Mouse (Mus musculus) kidney, embryonic 16.5 days (tissue): ENCODE data around the gene Dpep2nb. TPM values are rescaled to one million over a fixed set of nuclear protein-coding genes. Genes with fewer than 3 reads are reported as not detected.
"Not testable (repeated sequence)": the region's sequence is repeated elsewhere in the genome, so short reads cannot be mapped to it uniquely, and the experiment has no call there.

Experiments
- ATAC-seq: fragments of 200-750 bp; cut with Nextera tagmentation; 2 replicates; pipeline ENCODE4 v1.8.0; 2017; ENCODE audit warnings: moderate TSS enrichment; ENCODE audit not compliant: low FRiP score, low TSS enrichment
- H3K27ac ChIP-seq: fragments of 300-500 bp; sonication (generic); 2 replicates; pipeline ENCODE4 v1.5.1; 2014; ENCODE audit warnings: low read length
- H3K27me3 ChIP-seq: fragments of 300-500 bp; sonication (generic); 2 replicates; pipeline ENCODE4 v1.6.1; 2014; ENCODE audit warnings: low read length, control low read depth, mixed read lengths; ENCODE audit not compliant: insufficient read depth
- H3K36me3 ChIP-seq: fragments of 300-500 bp; sonication (generic); 2 replicates; pipeline ENCODE4 v1.6.1; 2014; ENCODE audit warnings: low read length, control low read depth, mixed read lengths; ENCODE audit not compliant: insufficient read depth
- H3K4me1 ChIP-seq: fragments of 300-500 bp; sonication (generic); 2 replicates; pipeline ENCODE4 v1.6.1; 2014; ENCODE audit warnings: low read length, control low read depth, mixed read lengths; ENCODE audit not compliant: insufficient read depth
- H3K4me2 ChIP-seq: fragments of 300-500 bp; sonication (generic); replicated peaks from 2 replicates; pipeline ENCODE4 v1.6.1; 2014; ENCODE audit warnings: low read depth, low read length
- H3K4me3 ChIP-seq: fragments of 300-500 bp; sonication (generic); 2 replicates; pipeline ENCODE4 v1.5.1; 2014; ENCODE audit warnings: mild to moderate bottlenecking, low read length
- H3K9ac ChIP-seq: fragments of 300-500 bp; sonication (generic); replicated peaks from 2 replicates; pipeline ENCODE4 v1.6.1; 2014; ENCODE audit warnings: low read length
- H3K9me3 ChIP-seq: fragments of 300-500 bp; sonication (generic); 2 replicates; pipeline ENCODE4 v1.6.1; 2016; ENCODE audit warnings: low read length, control low read depth
- WGBS: fragments of 180-500 bp; shearing (Covaris S2); extraction: QIAGEN DNeasy Blood & Tissue Kit; methylation state at CpG from one replicate; pipeline ENCODE4 v1.1.7; 2014; 5-methylcytosine and 5-hydroxymethylcytosine counted together
- polyA plus RNA-seq: library from polyadenylated mRNA; unstranded; fragments of >200 nt; fragmentation: Nextera tagmentation; extraction: Ambion mirVana; gene quantifications from 2 replicates; pipeline ENCODE4 v1.2.1, GENCODE M21; 2015

Gene Dpep2nb
- polyA plus RNA-seq, 1 experiment from 2014 or later: not detected

DNA sequence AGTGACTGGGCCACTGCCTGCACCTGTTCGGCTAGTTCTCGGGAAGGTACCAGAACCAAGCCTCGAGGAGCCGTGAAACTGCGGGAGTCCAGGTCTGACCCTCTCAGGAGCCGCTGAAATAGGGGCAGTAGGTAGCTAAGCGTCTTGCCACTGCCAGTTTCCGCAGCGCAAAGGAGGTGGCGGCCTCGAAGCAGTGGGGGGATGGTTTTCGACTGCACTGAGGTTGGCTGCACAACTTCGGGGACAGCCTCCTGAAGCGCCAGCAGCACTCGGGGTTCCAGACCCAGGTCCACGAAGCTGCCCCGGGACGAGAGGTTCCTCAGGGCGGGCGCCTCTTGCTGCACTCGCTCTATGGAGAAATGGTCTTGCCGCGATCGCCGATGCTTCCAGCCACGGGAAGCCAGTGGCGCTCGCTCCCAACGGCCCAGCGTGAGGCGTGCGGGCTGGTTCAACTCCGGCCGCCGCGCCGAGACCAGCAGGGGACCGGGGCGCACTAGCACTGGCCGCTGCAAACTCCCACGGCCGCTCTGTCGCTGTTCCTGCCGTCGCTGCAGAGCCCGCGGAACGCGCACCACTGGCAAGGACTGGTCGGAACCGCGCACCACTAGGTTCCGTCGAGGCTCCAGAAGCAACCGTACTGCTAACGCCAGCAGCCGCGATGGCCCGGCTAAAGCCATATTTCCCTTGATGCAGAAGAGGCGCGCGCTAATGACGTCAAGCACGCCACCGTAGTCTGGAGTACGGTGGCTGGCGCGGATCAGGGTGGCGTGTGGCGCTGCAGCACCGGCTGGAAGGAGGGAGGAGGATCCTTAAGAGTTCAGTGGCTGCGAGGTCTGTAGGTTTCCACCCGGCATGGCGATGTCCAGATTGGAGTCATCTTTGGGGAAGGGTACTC, 5.2 kb upstream of the Dpep2nb start:
- Histone ChIP-seq H3K4me3 (peak overlapping the region; percentile 92), H3K4me1 (peaks cover 13% of the 10 kb centered on the region), H3K27me3 (no peaks in the 10 kb centered on the region), H3K9ac (peak overlapping the region; percentile 88), H3K36me3 (0 out of 2 replicates have a peak, but pooled peaks cover 4% of the 10 kb centered on the region), H3K27ac (peak overlapping the region; percentile 67; the same call in 1 of the 2 replicates), H3K4me2 (peak overlapping the region; percentile 98), H3K9me3 (no peaks in the 10 kb centered on the region)
- WGBS: under 1% methylated on average over 74 of the region's 74 CpGs
- peak; percentile 95 for ATAC-seq

DNA sequence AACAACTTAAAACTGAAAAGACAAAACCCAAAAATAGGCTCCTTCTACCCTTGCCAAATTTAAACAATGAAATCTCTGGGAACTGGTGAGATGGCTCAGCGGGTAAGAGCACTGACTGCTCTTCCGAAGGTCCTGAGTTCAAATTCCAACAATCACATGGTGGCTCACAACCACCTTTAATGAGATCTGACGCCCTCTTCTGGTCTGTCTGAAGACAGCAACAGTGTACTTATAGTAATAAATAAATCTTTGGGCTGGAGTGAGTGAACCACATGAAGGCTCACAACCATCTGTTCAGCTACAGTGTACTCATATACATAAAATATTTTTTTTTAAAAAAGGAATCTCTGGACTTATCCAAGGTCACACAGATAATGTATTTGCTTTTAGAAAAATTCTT, 2.1 kb upstream of the Dpep2nb start:
- not testable (repeated sequence) for H3K4me2 ChIP-seq, H3K27ac ChIP-seq, H3K36me3 ChIP-seq, H3K27me3 ChIP-seq, H3K4me3 ChIP-seq, H3K9ac ChIP-seq, H3K9me3 ChIP-seq, ATAC-seq
- 71% methylated on average over 3 of the region's 3 CpGs for WGBS
- H3K4me1 ChIP-seq: peaks cover 13% of the 10 kb centered on the region

DNA sequence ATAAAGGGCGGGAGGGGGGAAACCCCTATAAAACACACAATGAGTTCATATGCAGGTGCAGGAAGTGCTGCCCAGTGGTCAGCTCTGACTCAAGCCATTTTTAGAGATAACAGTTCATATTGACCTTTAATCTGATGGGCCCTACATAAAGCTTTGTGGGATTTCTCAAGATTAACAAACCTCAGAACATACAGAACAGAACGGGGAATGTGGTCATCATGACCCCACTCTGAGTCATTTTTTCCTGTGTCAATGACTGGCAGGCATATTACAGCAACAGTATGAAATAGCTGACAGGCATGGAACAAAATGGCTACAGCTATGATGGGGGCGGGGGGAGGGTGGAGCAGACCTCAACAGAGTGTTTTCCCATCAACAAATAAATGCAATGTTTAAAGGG, 1.4 kb upstream of the Dpep2nb start:
- 0 out of 2 replicates have a peak, but pooled peaks cover 4% of the 10 kb centered on the region for H3K36me3 ChIP-seq
- H3K27ac ChIP-seq: no peak overlapping the region
- no peak overlapping the region for H3K4me3 ChIP-seq
- no peak overlapping the region for H3K9ac ChIP-seq
- no peak for ATAC-seq
- peaks cover 13% of the 10 kb centered on the region for H3K4me1 ChIP-seq
- 81% methylated on average over 3 of the region's 3 CpGs for WGBS
- no peaks in the 10 kb centered on the region for H3K9me3 ChIP-seq
- no peaks in the 10 kb centered on the region for H3K27me3 ChIP-seq
- no peak overlapping the region for H3K4me2 ChIP-seq

DNA sequence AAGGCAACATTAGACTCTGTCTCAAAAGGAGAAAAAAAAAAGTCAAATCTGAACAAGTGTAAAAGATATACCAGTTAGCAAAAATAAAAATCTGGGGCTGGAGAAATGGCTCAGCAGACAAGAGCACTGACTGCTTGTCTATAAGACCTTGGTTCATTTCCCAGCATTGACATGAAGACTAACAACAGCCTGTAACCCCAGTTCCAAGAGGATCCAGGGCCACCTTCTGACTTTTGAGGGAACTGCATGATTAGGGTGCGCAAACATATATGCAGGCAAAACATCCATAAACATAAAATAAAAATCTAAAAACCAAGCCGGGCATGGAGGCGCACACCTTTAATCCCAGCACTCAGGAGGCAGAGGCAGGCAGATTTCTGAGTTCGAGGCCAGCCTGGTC, 638 bp upstream of the Dpep2nb start:
- no peak overlapping the region for H3K27ac ChIP-seq
- H3K9ac ChIP-seq: no peak overlapping the region
- H3K4me3 ChIP-seq: no peak overlapping the region
- no peak for ATAC-seq
- H3K9me3 ChIP-seq: no peaks in the 10 kb centered on the region
- WGBS: 89% methylated on average over 4 of the region's 4 CpGs
- peaks cover 10% of the 10 kb centered on the region for H3K4me1 ChIP-seq
- no peaks in the 10 kb centered on the region for H3K27me3 ChIP-seq
- no peak overlapping the region for H3K4me2 ChIP-seq
- H3K36me3 ChIP-seq: 0 out of 2 replicates have a peak, but pooled peaks cover 4% of the 10 kb centered on the region

DNA sequence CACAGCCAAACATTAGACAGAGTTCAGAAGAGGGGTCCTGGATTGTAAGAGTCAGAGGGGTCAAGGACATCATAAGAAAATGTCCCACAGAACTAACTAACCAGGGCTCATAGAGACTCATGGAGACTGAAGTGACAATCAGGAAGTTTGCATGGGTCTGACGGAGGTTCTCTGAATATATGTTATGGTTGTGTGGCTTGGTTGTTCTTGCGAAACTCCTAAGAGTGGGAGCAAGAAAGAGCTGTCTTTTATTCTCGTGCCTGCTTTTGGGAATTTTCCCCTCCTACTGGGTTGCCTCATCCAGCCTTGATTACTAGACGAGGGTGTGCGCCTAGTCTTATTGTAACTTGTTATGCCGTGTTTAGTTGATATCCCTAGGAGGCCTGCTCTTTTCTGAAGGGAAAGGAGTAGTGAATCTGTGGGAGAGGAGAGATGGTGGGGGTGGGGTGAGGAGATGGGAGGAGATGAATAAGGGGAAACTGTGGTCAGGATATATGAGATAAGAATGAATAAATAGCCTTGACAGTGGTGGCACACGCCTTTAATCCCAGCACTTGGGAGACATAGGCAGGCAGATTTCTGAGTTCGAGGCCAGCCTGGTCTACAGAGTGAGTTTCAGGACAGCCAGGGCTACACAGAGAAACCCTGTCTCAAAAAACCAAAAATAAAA, 1.1 kb downstream of the Dpep2nb start:
- no peak overlapping the region for H3K27ac ChIP-seq
- no peaks in the 10 kb centered on the region for H3K9me3 ChIP-seq
- no peaks in the 10 kb centered on the region for H3K27me3 ChIP-seq
- no peaks in the 10 kb centered on the region for H3K4me1 ChIP-seq
- WGBS: 80% methylated on average over 8 of the region's 8 CpGs
- no peak overlapping the region for H3K4me2 ChIP-seq
- H3K4me3 ChIP-seq: no peak overlapping the region
- H3K9ac ChIP-seq: no peak overlapping the region
- 0 out of 2 replicates have a peak, but pooled peaks cover 4% of the 10 kb centered on the region for H3K36me3 ChIP-seq
- ATAC-seq: no peak

DNA sequence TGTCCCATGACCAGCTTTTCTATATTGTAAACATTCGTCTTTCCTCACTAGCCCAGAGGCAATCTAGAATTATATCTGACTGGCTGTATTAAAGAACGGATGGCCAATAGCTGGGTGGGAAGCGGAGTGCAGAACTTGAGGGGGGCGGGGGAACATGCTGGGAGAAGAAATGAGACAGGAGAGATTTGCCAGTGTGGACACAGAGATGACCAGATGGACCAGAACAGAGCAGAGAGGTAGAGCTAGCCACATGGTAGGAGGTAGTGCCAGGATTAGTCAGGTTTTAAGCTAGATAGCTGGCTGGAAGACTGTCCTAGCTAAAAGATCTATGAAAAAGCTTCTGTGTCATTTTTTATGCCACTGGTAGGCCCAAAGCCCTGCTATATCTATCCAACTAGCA, 3.9 kb downstream of the Dpep2nb start:
- H3K4me2 ChIP-seq: no peak overlapping the region
- no peak overlapping the region for H3K4me3 ChIP-seq
- no peaks in the 10 kb centered on the region for H3K36me3 ChIP-seq
- ATAC-seq: no peak
- no peak overlapping the region for H3K27ac ChIP-seq
- 80% methylated on average over 4 of the region's 4 CpGs for WGBS
- no peaks in the 10 kb centered on the region for H3K9me3 ChIP-seq
- H3K27me3 ChIP-seq: no peaks in the 10 kb centered on the region
- no peaks in the 10 kb centered on the region for H3K4me1 ChIP-seq
- H3K9ac ChIP-seq: no peak overlapping the region

DNA sequence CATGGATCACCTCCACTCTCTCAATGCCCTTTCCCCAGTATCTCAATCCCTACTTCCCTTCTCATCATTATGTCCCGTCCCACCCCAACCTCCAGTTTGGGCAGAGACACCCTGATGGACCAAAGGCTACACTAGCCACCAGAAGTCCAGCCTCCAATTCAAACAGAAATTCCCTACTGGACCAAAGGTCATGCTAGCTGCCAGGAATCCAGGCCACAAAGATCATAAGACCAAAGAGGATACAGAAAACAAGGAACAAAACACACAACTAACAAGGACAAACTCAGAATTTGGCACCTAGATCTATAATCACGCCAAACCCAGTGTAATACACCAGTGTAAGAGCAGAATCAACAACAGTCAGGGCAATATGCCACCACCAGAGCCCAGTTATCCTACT, 6.8 kb downstream of the Dpep2nb start:
- H3K27me3 ChIP-seq: no peaks in the 10 kb centered on the region
- no peak overlapping the region for H3K9ac ChIP-seq
- no peaks in the 10 kb centered on the region for H3K4me1 ChIP-seq
- H3K9me3 ChIP-seq: no peaks in the 10 kb centered on the region
- no peak for ATAC-seq
- no peak overlapping the region for H3K4me3 ChIP-seq
- H3K4me2 ChIP-seq: no peak overlapping the region
- H3K36me3 ChIP-seq: no peaks in the 10 kb centered on the region
- WGBS: 88% methylated on average over 2 of the region's 2 CpGs
- no peak overlapping the region for H3K27ac ChIP-seq

DNA sequence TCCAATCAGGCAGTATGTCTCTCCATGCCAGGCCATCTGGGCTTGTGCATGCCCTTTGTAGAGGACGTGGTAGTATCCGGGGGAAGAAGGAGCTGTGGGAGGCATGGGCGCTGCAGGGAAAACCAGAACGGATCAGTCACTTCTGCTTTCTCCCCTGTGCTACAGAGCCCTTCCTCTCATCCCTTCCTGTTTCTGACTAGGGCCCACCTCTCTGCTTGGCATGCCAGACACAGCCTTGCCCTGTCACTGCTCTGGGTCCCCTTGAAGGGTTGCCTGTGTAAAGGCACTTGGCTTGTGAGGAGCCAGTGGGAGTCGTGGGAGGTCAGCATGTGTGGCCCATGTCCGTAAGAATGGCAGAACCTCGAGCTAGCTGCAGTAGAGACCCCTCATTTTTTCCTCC, 9.4 kb downstream of the Dpep2nb start:
- no peak overlapping the region for H3K27ac ChIP-seq
- no peaks in the 10 kb centered on the region for H3K27me3 ChIP-seq
- no peak for ATAC-seq
- no peak overlapping the region for H3K9ac ChIP-seq
- no peaks in the 10 kb centered on the region for H3K9me3 ChIP-seq
- no peak overlapping the region for H3K4me2 ChIP-seq
- 68% methylated on average over 7 of the region's 7 CpGs for WGBS
- H3K36me3 ChIP-seq: no peaks in the 10 kb centered on the region
- H3K4me3 ChIP-seq: no peak overlapping the region
- no peaks in the 10 kb centered on the region for H3K4me1 ChIP-seq

DNA sequence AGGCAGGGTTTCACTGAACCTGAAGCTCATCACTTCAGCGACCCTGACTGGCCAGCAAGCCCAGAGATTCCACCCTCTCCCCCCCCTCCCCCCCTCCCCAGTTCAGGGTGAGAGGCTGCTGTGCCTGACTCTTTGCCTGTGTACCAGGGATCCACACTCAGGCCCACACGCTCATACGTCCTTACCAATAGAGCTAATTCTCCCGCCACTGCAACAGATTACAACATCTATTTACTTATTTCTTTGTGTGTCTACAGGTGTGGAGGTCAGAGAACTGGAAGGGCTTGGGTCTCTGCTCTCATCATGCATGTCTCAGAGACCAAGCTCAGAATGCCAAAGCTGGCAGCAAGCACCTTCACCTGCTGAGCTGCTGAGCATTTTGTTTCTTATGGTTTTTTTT, 12.5 kb downstream of the Dpep2nb start:
- no peak for ATAC-seq
- WGBS: 69% methylated on average over 4 of the region's 4 CpGs

DNA sequence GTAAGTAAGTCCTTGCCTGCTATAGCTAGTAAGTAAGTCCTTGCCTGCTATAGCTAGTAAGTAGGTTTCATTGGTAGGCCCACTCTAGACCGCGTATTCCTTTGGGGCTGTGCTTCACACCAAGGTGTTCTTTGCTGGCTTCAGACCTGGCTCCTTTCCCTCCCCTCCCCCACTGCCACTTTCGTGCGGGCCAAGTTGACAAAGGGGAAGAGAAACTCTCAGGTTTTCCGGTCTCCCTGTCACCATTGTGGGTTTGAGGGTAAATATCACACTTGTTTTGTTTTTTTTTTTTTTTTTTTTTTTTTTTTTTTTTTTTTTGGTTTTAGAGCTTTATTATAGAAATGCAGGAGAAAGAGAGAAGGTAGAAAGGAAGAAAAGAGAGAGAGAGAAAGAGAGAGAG, 13.3 kb downstream of the Dpep2nb start:
- Histone ChIP-seq H3K36me3 (no peaks in the 10 kb centered on the region), H3K4me1 (0 out of 2 replicates have a peak, but pooled peaks cover 2% of the 10 kb centered on the region), H3K4me3 (no peak overlapping the region), H3K27ac (no peak overlapping the region), H3K4me2 (no peak overlapping the region), H3K27me3 (no peaks in the 10 kb centered on the region), H3K9me3 (no peaks in the 10 kb centered on the region), H3K9ac (no peak overlapping the region)
- no peak for ATAC-seq
- WGBS: 63% methylated on average over 5 of the region's 5 CpGs

More for the DNA sequence above, 12.5 kb downstream of the Dpep2nb start:
- Histone ChIP-seq H3K36me3 (no peaks in the 10 kb centered on the region), H3K9ac (no peak overlapping the region), H3K4me1 (0 out of 2 replicates have a peak, but pooled peaks cover 2% of the 10 kb centered on the region), H3K27ac (no peak overlapping the region), H3K4me2 (no peak overlapping the region), H3K4me3 (no peak overlapping the region), H3K27me3 (no peaks in the 10 kb centered on the region), H3K9me3 (no peaks in the 10 kb centered on the region)
